In the genomic region with DNA sequence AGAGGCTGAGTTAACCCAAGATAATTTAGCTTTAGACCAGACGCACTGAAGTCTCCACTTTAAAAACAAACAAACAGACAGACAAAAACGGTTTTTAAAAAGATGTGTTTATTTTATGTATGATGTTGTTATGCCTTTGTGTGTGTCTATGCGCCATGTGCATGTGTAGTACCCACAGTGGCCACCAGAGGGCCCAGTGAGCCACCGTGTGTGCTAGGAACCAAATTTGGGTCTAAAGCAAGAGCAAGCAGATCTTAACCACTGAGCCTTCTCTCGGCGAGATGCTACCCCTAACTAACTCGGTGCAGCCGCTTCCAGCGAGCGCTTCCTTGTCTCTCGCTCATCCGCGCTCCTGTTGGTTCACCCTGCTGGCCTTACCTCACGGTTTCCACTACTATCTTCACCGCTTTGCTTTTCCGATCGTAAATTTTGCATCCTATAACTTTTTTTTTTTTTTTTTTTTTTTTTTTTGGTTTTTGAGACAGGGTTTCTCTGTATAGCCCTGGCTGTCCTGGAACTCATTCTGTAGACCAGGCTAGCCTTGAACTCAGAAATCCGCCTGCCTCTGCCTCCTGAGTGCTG, we compare ENCODE assay signal across 10 mouse cellular contexts.
DNase-seq lines count a peak whose midpoint lies in the region; ATAC-seq and TF ChIP-seq lines count a peak whose summit lies in the region.
"Had no signal": no experiment of that assay in that cellular context is flagged by ENCODE, and none has a peak within 500 bp of the region (broad histone marks: within the 10 kb centered on the region; RNA-seq: fewer than 3 reads in every experiment).

No protein-coding gene starts in this region.

- WGBS in hindbrain, embryonic 10.5 days, result 68% methylated on average over 18 of the region's 18 CpGs
- 72% methylated on average over 18 of the region's 18 CpGs for WGBS in hindbrain, embryonic 14.5 days

- H3K36me3 ChIP-seq in hindbrain, embryonic 10.5 days, result no peaks in the 10 kb centered on the region
- H3K36me3 ChIP-seq in hindbrain, embryonic 14.5 days (replicated peaks; ENCODE audit: control insufficient read depth, insufficient read depth), result no peaks in the 10 kb centered on the region
- H3K36me3 ChIP-seq in ES-Bruce4 (ENCODE audit: control insufficient read depth, insufficient read depth, low read length, poor library complexity, severe bottlenecking), result no peaks in the 10 kb centered on the region
- H3K36me3 ChIP-seq: lung, embryonic 15.5 days had no signal

- TF ChIP-seq POLR2A in ES-Bruce4 (IDR thresholded peaks at IDR 0.05; ENCODE audit: insufficient read depth, low read length), result no peak

- ATAC-seq in hindbrain, embryonic 14.5 days (ENCODE audit: low FRiP score), result no peak

- DNase-seq in hindbrain, embryonic 10.5 days (ENCODE audit: low spot score), result peak; percentile 43
- DNase-seq in hindbrain, embryonic 14.5 days (ENCODE audit: low spot score), result no peak
- DNase-seq in c-Kit-positive CD71-positive TER-119-negative erythroid progenitor cells, embryonic 14.5 days (ENCODE audit: low read depth), result peak; percentile 45
- peak; percentile 47 for DNase-seq in lung, postnatal 10 days
- DNase-seq in thymus, postnatal 0 days (ENCODE audit: low spot score), result peak; percentile 66
- DNase-seq in frontal cortex, adult 2 months (ENCODE audit: extremely low spot score in 1 of 2, low spot score in 1 of 2), result no peak
- no peak for DNase-seq in yolk sac, embryonic 10.5 days (ENCODE audit: low spot score)

- peak; percentile 96 for TF ChIP-seq CTCF in ES-Bruce4 (IDR thresholded peaks at IDR 0.05; ENCODE audit: low read depth, low read length)

- no peak overlapping the region for H3K4me2 ChIP-seq in hindbrain, embryonic 14.5 days (replicated peaks)
- H3K4me2 ChIP-seq: lung, embryonic 15.5 days had no signal

- 0 out of 2 replicates have a peak, but pooled peaks cover 5% of the 10 kb centered on the region for H3K4me1 ChIP-seq in hindbrain, embryonic 10.5 days (replicated peaks)
- H3K4me1 ChIP-seq in hindbrain, embryonic 14.5 days (replicated peaks; ENCODE audit: control insufficient read depth, insufficient read depth, low read length), result no peaks in the 10 kb centered on the region
- H3K4me1 ChIP-seq in ES-Bruce4 (ENCODE audit: control insufficient read depth, insufficient read depth, low read length), result peaks cover 2% of the 10 kb centered on the region
- H3K4me1 ChIP-seq: lung, embryonic 15.5 days had no signal

- 0 out of 2 replicates have a peak, but pooled peaks have one; percentile 30 for TF ChIP-seq EP300 in ES-Bruce4 (IDR thresholded peaks at IDR 0.05; ENCODE audit: insufficient read depth, low read depth, low read length)

- H3K27ac ChIP-seq in hindbrain, embryonic 10.5 days, result no peak overlapping the region
- H3K27ac ChIP-seq in hindbrain, embryonic 14.5 days, result no peak overlapping the region
- no peak overlapping the region for H3K27ac ChIP-seq in ES-Bruce4 (ENCODE audit: insufficient read depth, low read length)
- H3K27ac ChIP-seq: lung, embryonic 15.5 days had no signal

- no peaks in the 10 kb centered on the region for H3K27me3 ChIP-seq in hindbrain, embryonic 10.5 days (ENCODE audit: insufficient read depth, poor library complexity, severe bottlenecking)
- no peaks in the 10 kb centered on the region for H3K27me3 ChIP-seq in hindbrain, embryonic 14.5 days (ENCODE audit: control insufficient read depth, insufficient read depth, low read length)
- no peaks in the 10 kb centered on the region for H3K27me3 ChIP-seq in ES-Bruce4 (ENCODE audit: control insufficient read depth, insufficient read depth, low read length, poor library complexity, severe bottlenecking)
- H3K27me3 ChIP-seq: lung, embryonic 15.5 days had no signal

- H3K9ac ChIP-seq in hindbrain, embryonic 14.5 days, result no peak overlapping the region
- no peak overlapping the region for H3K9ac ChIP-seq in ES-Bruce4 (ENCODE audit: low read depth, poor library complexity, severe bottlenecking)
- H3K9ac ChIP-seq: lung, embryonic 15.5 days had no signal

- 0 out of 2 replicates have a peak, but pooled peaks cover 2% of the 10 kb centered on the region for H3K9me3 ChIP-seq in hindbrain, embryonic 10.5 days
- no peaks in the 10 kb centered on the region for H3K9me3 ChIP-seq in hindbrain, embryonic 14.5 days (ENCODE audit: control insufficient read depth, low read length)
- peaks cover 4% of the 10 kb centered on the region; the same call in 1 of the 2 replicates for H3K9me3 ChIP-seq in ES-Bruce4 (replicated peaks; ENCODE audit: control insufficient read depth, insufficient read depth, low read length, poor library complexity, severe bottlenecking)
- H3K9me3 ChIP-seq: lung, embryonic 15.5 days had no signal

- no peak overlapping the region for H3K4me3 ChIP-seq in hindbrain, embryonic 10.5 days
- no peak overlapping the region for H3K4me3 ChIP-seq in hindbrain, embryonic 14.5 days (replicated peaks; ENCODE audit: low read length)
- H3K4me3 ChIP-seq in ES-Bruce4 (ENCODE audit: low read depth, low read length), result peak overlapping the region; percentile 42
- H3K4me3 ChIP-seq: erythroblast, embryonic 14.5 days; lung, embryonic 15.5 days had no signal

Comparison
In these comparisons a context has a peak if more than half of its experiments do, and no peak if none do; other contexts are left out.
1. DNase-seq: peak in hindbrain, embryonic 10.5 days (single experiment), c-Kit-positive CD71-positive TER-119-negative erythroid progenitor cells, embryonic 14.5 days (single experiment), lung, postnatal 10 days (single experiment) and thymus, postnatal 0 days (single experiment); none in hindbrain, embryonic 14.5 days (single experiment), frontal cortex, adult 2 months (0 of 2) and yolk sac, embryonic 10.5 days (single experiment).